Mouse (Mus musculus): Measurements from ENCODE around the gene Gli1. TPM values are rescaled to one million over a fixed set of nuclear protein-coding genes. Genes with fewer than 3 reads are reported as not detected.
"Not testable (repeated sequence)": the region's sequence is repeated elsewhere in the genome, so short reads cannot be mapped to it uniquely, and the experiment has no call there.

The Gli1 gene
- polyA plus RNA-seq, 1 experiment from 2014 or later, result 1.4 TPM

DNA sequence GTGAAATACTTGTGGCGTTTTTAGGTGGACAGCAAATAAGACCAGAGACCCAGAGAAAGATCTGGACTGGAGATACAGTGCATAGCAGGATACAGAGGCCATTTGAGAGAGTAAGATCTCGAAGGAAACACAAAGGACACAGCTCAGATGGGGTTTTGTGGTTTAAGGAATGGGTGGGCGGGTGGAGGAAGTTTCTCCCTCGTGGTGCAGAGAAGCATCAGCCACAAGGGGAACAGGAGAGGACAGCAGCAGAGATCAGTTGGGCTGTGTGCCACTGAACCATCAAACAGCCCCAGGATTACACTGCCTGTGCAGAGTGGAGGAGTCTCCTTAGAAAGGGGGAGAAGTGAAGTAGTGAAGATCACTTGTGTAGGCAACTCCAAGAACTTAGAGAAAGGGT is 23.8 kb downstream of the Gli1 start:
- no peaks in the 10 kb centered on the region for H3K9me3 ChIP-seq
- no peak overlapping the region for H3K9ac ChIP-seq
- H3K4me3 ChIP-seq, result no peak overlapping the region
- ATAC-seq (ENCODE audit: extremely low read depth, insufficient number of reproducible peaks, low FRiP score, low TSS enrichment), result no peak
- H3K4me1 ChIP-seq, result peaks cover under 1% of the 10 kb centered on the region; the same call in 1 of the 2 replicates
- no peak overlapping the region for H3K4me2 ChIP-seq
- WGBS, result 36% methylated on average over 4 of the region's 4 CpGs
- H3K27ac ChIP-seq (replicated peaks), result no peak overlapping the region
- H3K36me3 ChIP-seq, result no peaks in the 10 kb centered on the region
- H3K27me3 ChIP-seq (replicated peaks), result peaks cover 23% of the 10 kb centered on the region

DNA sequence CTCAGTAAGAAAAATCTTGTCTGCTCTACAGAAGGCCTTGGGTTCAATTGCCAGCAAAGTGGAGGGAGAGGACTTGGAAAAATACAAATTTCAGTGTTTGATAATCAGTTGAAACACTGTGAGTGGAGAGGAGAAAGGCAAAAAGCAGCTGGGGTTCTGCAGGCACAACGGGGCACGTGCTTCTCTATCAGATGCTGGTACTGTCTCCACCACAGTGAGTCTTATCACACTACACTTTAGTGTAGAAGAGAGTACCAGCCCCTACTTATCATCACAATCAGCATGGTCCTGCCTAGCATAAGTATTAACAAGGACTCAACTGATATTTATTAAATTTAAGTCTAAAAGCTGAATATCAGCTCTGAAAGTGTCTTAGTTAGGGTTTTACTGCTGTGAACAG is 24.5 kb downstream of the Gli1 start:
- Histone ChIP-seq H3K9me3 (no peaks in the 10 kb centered on the region), H3K27ac (replicated peaks) (no peak overlapping the region), H3K4me2 (no peak overlapping the region), H3K4me3 (no peak overlapping the region), H3K4me1 (peaks cover 7% of the 10 kb centered on the region; the same call in 1 of the 2 replicates), H3K36me3 (no peaks in the 10 kb centered on the region), H3K9ac (no peak overlapping the region), H3K27me3 (replicated peaks) (peaks cover 16% of the 10 kb centered on the region)
- no peak for ATAC-seq (ENCODE audit: extremely low read depth, insufficient number of reproducible peaks, low FRiP score, low TSS enrichment)
- 59% methylated on average over 2 of the region's 2 CpGs for WGBS

GRCm38 (mm10) chr10:127314950-127315349 is 26.8 kb downstream of the Gli1 start:
- H3K4me3 ChIP-seq; H3K9ac ChIP-seq; H3K36me3 ChIP-seq; H3K4me2 ChIP-seq; H3K27ac ChIP-seq (replicated peaks); H3K9me3 ChIP-seq; H3K27me3 ChIP-seq (replicated peaks); ATAC-seq (ENCODE audit: extremely low read depth, insufficient number of reproducible peaks, low FRiP score, low TSS enrichment): not testable (repeated sequence)
- WGBS, result 75% methylated on average over 1 of the region's 1 CpGs
- peaks cover 18% of the 10 kb centered on the region for H3K4me1 ChIP-seq

GRCm38 (mm10) chr10:127313516-127313915 is 28.3 kb downstream of the Gli1 start:
- not testable (repeated sequence) for ATAC-seq (ENCODE audit: extremely low read depth, insufficient number of reproducible peaks, low FRiP score, low TSS enrichment); H3K27me3 ChIP-seq (replicated peaks); H3K4me3 ChIP-seq; H3K9ac ChIP-seq; H3K27ac ChIP-seq (replicated peaks); H3K9me3 ChIP-seq; H3K4me2 ChIP-seq
- Histone ChIP-seq H3K4me1 (peaks cover 19% of the 10 kb centered on the region), H3K36me3 (peaks cover 14% of the 10 kb centered on the region)
- 87% methylated on average over 5 of the region's 5 CpGs for WGBS

DNA sequence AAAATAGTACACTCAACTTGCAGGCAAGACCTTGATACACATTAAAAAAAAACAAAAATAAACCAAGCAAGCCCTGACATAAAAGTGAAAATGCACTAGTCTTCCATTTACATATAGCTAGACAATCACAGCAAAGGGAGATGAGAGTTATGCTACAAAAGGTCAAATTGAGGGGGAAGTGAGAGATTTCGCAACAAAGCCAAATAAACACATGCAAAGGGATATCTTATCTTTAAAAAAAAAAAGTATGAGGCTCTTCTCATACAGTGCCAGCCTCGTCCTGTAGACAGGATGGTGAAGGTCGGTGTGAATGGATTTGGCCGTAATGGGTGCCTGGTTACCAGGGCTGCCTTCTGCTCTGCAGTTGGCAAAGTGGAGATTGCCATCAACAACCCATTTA is 28.9 kb downstream of the Gli1 start:
- Histone ChIP-seq H3K4me3 (no peak overlapping the region), H3K27me3 (replicated peaks) (no peaks in the 10 kb centered on the region; the same call in 1 of the 2 replicates), H3K9me3 (no peaks in the 10 kb centered on the region), H3K9ac (no peak overlapping the region), H3K36me3 (peaks cover 21% of the 10 kb centered on the region), H3K27ac (replicated peaks) (no peak overlapping the region), H3K4me2 (no peak overlapping the region; the same call in 1 of the 2 replicates), H3K4me1 (peaks cover 19% of the 10 kb centered on the region)
- WGBS, result 57% methylated on average over 4 of the region's 4 CpGs
- no peak for ATAC-seq (ENCODE audit: extremely low read depth, insufficient number of reproducible peaks, low FRiP score, low TSS enrichment)

- ATAC-seq (ENCODE audit: extremely low read depth, insufficient number of reproducible peaks, low FRiP score, low TSS enrichment), result no peak
- H3K9ac ChIP-seq, result peak overlapping the region; percentile 92
- no peaks in the 10 kb centered on the region for H3K9me3 ChIP-seq
- peaks cover 26% of the 10 kb centered on the region for H3K36me3 ChIP-seq
- H3K27ac ChIP-seq (replicated peaks), result peak overlapping the region; percentile 70
- peak overlapping the region; percentile 93 for H3K4me2 ChIP-seq
- H3K27me3 ChIP-seq (replicated peaks), result no peaks in the 10 kb centered on the region
- peaks cover 19% of the 10 kb centered on the region for H3K4me1 ChIP-seq
- WGBS, result 2% methylated on average over 4 of the region's 4 CpGs
- peak overlapping the region; percentile 82 for H3K4me3 ChIP-seq
These were observed 29.5 kb downstream of the Gli1 start for GRCm38 (mm10) chr10:127312356-127312676.

DNA sequence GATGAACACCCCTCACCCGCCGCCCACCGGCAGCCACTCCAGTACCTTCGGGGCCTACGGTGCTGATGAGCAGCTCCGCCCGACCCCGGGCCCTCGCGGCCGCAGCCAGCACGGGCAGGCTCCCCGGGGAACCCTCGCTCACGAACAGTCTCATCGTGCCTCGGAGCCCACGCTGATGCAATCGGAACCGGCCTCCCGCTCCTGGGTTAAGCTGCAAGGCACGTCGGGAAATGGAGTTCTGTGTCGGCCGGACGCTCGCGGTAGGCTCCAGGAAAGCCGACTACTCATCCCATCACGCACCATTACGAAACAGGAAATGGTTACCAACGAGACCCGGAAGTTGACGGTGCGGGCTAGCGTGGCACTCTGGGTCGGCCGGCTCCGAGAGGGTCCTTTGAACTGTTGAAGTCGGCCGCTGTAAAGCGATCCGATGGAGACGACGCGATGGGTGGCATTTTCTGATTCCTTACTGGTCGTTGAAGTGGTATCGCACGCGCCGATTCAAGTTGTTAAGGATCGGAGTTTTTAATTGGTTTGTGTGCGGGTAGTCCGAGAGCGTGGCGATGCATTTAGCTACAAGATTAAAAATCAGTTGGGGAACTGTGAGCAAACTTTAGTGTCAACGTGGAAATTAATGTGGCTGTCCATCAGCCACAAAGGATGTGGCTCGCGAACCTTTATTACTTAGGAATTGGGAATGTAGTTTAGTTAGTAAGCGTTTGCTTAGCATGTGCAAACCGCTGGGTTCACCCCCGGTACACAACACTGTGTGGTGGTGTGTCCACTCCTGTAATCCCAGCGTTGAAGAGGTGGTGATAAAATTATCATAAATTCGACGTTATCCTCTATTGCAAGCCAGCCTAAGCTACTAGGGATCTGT is 30.1 kb downstream of the Gli1 start, which contains the start of gene Mars:
Gene Mars, minus strand, starts transcription at position 311 of the 880 bp plus-strand sequence.
- Histone ChIP-seq H3K27ac (replicated peaks) (peak within 1 kb of the TSS; percentile 70), H3K9ac (peak within 1 kb of the TSS; percentile 92), H3K36me3 (peaks cover 32% of the 10 kb centered on the region), H3K4me3 (peak within 1 kb of the TSS; percentile 82), H3K9me3 (no peaks in the 10 kb centered on the region), H3K4me2 (peak within 1 kb of the TSS; percentile 93), H3K27me3 (replicated peaks) (no peaks in the 10 kb centered on the region), H3K4me1 (peaks cover 19% of the 10 kb centered on the region)
- ATAC-seq (ENCODE audit: extremely low read depth, insufficient number of reproducible peaks, low FRiP score, low TSS enrichment), result peak; percentile 89
- under 1% methylated on average over 65 of the region's 65 CpGs for WGBS

- Histone ChIP-seq H3K9ac (peak overlapping the region; percentile 92), H3K9me3 (no peaks in the 10 kb centered on the region), H3K27me3 (replicated peaks) (no peaks in the 10 kb centered on the region), H3K27ac (replicated peaks) (peak overlapping the region; percentile 69), H3K4me3 (peak overlapping the region; percentile 82), H3K36me3 (peaks cover 42% of the 10 kb centered on the region), H3K4me1 (peaks cover 19% of the 10 kb centered on the region), H3K4me2 (peak overlapping the region; percentile 93)
- WGBS, result 33% methylated on average over 23 of the region's 23 CpGs
- ATAC-seq (ENCODE audit: extremely low read depth, insufficient number of reproducible peaks, low FRiP score, low TSS enrichment), result peak; percentile 21; the same call in 1 of the 2 replicates
These were observed 31.0 kb downstream of the Gli1 start for GRCm38 (mm10) chr10:127310523-127311475.

- not testable (repeated sequence) for H3K4me2 ChIP-seq; H3K4me3 ChIP-seq; ATAC-seq (ENCODE audit: extremely low read depth, insufficient number of reproducible peaks, low FRiP score, low TSS enrichment); H3K27ac ChIP-seq (replicated peaks); H3K27me3 ChIP-seq (replicated peaks); H3K9me3 ChIP-seq; H3K9ac ChIP-seq
- H3K4me1 ChIP-seq, result peaks cover 19% of the 10 kb centered on the region
- 84% methylated on average over 3 of the region's 3 CpGs for WGBS
- peaks cover 58% of the 10 kb centered on the region for H3K36me3 ChIP-seq
These were observed 32.6 kb downstream of the Gli1 start for GRCm38 (mm10) chr10:127309167-127309566.

- ATAC-seq (ENCODE audit: extremely low read depth, insufficient number of reproducible peaks, low FRiP score, low TSS enrichment), result no peak
- WGBS, result 90% methylated on average over 11 of the region's 11 CpGs
These were observed 38.6 kb downstream of the Gli1 start for GRCm38 (mm10) chr10:127303136-127303535.

GRCm38 (mm10) chr10:127300361-127300760 is 41.4 kb downstream of the Gli1 start:
- ATAC-seq (ENCODE audit: extremely low read depth, insufficient number of reproducible peaks, low FRiP score, low TSS enrichment), result no peak
- Histone ChIP-seq H3K4me1 (peaks cover 20% of the 10 kb centered on the region), H3K27ac (replicated peaks) (no peak overlapping the region), H3K9ac (no peak overlapping the region), H3K4me3 (no peak overlapping the region), H3K27me3 (replicated peaks) (no peaks in the 10 kb centered on the region), H3K36me3 (peaks cover 98% of the 10 kb centered on the region), H3K9me3 (no peaks in the 10 kb centered on the region), H3K4me2 (no peak overlapping the region)
- 91% methylated on average over 6 of the region's 6 CpGs for WGBS

More at GRCm38 (mm10) chr10:127303136-127303535, 38.6 kb downstream of the Gli1 start:
- no peaks in the 10 kb centered on the region for H3K4me1 ChIP-seq
- H3K4me2 ChIP-seq, result no peak overlapping the region
- no peak overlapping the region for H3K27ac ChIP-seq (replicated peaks)
- H3K36me3 ChIP-seq, result peaks cover 98% of the 10 kb centered on the region
- H3K9ac ChIP-seq, result no peak overlapping the region
- H3K27me3 ChIP-seq (replicated peaks), result no peaks in the 10 kb centered on the region
- H3K9me3 ChIP-seq, result no peaks in the 10 kb centered on the region
- H3K4me3 ChIP-seq, result no peak overlapping the region

Data from heart, embryonic 13.5 days (tissue).